Mouse (Mus musculus) lung, embryonic 16.5 days (tissue): ENCODE measurements around the gene Ly6c2. TPM values are rescaled to one million over a fixed set of nuclear protein-coding genes. Genes with fewer than 3 reads are reported as not detected.
"Not testable (repeated sequence)": the region's sequence is repeated elsewhere in the genome, so short reads cannot be mapped to it uniquely, and the experiment has no call there.

Experiments used
- ATAC-seq: fragments of 200-750 bp; cut with Nextera tagmentation; 2 replicates; pipeline ENCODE4 v1.8.0; 2017; ENCODE audit warnings: low read depth, mild to moderate bottlenecking, moderate library complexity
- H3K27ac ChIP-seq: fragments of 300-500 bp; sonication (generic); 2 replicates; pipeline ENCODE4 v1.5.1; 2014; ENCODE audit warnings: mild to moderate bottlenecking, control low read depth, low read length
- H3K27me3 ChIP-seq: fragments of 300-500 bp; sonication (generic); 2 replicates; pipeline ENCODE4 v1.6.1; 2014; ENCODE audit warnings: low read depth, low read length, mixed read lengths; ENCODE audit not compliant: control insufficient read depth, insufficient read depth
- H3K36me3 ChIP-seq: fragments of 300-500 bp; sonication (generic); 2 replicates; pipeline ENCODE4 v1.6.1; 2014; ENCODE audit warnings: low read length; ENCODE audit not compliant: control insufficient read depth, insufficient read depth
- H3K4me1 ChIP-seq: fragments of 300-500 bp; sonication (generic); replicated peaks from 2 replicates; pipeline ENCODE4 v1.6.1; 2014; ENCODE audit warnings: low read length, mixed read lengths; ENCODE audit not compliant: control insufficient read depth, insufficient read depth
- H3K4me2 ChIP-seq: fragments of 300-500 bp; sonication (generic); 2 replicates; pipeline ENCODE4 v1.6.1; 2014; ENCODE audit warnings: low read depth, low read length, control low read depth
- H3K4me3 ChIP-seq: fragments of 300-500 bp; sonication (generic); 2 replicates; pipeline ENCODE4 v1.5.1; 2014; ENCODE audit warnings: mild to moderate bottlenecking, low read length, control low read depth
- H3K9ac ChIP-seq: fragments of 300-500 bp; sonication (generic); 2 replicates; pipeline ENCODE4 v1.6.1; 2014; ENCODE audit warnings: low read length, control low read depth
- H3K9me3 ChIP-seq: fragments of 300-500 bp; sonication (generic); 2 replicates; pipeline ENCODE4 v1.6.1; 2016; ENCODE audit warnings: low read length; ENCODE audit not compliant: control insufficient read depth
- WGBS: fragments of 180-500 bp; shearing (Covaris S2); extraction: QIAGEN DNeasy Blood & Tissue Kit; methylation state at CpG from one replicate; pipeline ENCODE4 v1.1.7; 2014; 5-methylcytosine and 5-hydroxymethylcytosine counted together
- polyA plus RNA-seq: library from polyadenylated mRNA; unstranded; fragments of >200 nt; fragmentation: Nextera tagmentation; extraction: Ambion mirVana; gene quantifications from 2 replicates; pipeline ENCODE4 v1.2.1, GENCODE M21; 2015

Ly6c2 gene
- 5.3 and 9.2 TPM in 2 replicates for polyA plus RNA-seq

- H3K27ac ChIP-seq, H3K4me1 ChIP-seq, H3K4me3 ChIP-seq, H3K36me3 ChIP-seq, H3K9me3 ChIP-seq, H3K4me2 ChIP-seq, H3K27me3 ChIP-seq, ATAC-seq, H3K9ac ChIP-seq: not testable (repeated sequence)
- WGBS = no CpG with 5 or more reads among the region's 1 CpGs
These were observed at the start of gene Ly6c2 for GRCm38 (mm10) chr15:75111861-75112630. Gene Ly6c2, minus strand, starts transcription at chr15:75111970.

DNA sequence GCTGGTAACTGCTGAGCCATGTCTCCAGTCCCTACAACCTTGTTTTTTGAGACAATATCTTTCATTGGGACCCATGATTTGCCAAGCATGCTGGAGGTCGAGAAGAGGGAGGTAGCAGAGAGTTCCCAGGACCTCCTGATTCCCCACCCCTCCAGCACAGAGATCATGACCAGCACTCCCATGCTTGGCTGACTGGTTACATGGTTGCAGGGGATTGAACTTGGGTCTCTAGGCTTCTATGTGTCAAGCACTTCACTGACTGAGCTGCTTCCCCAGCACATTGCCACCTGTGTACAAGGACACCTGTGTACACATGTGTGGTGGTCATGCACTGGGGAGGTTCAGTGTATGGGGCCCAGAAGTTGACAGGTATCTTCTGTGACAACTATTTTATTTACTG is 45.9 kb upstream of the Ly6c2 start:
- H3K9ac ChIP-seq = no peak overlapping the region
- H3K36me3 ChIP-seq = no peaks in the 10 kb centered on the region
- no peaks in the 10 kb centered on the region for H3K4me1 ChIP-seq
- no peak overlapping the region for H3K4me2 ChIP-seq
- H3K27me3 ChIP-seq = no peaks in the 10 kb centered on the region
- H3K4me3 ChIP-seq = no peak overlapping the region
- H3K27ac ChIP-seq = no peak overlapping the region
- 33% methylated on average over 1 of the region's 1 CpGs for WGBS
- H3K9me3 ChIP-seq = no peaks in the 10 kb centered on the region
- no peak for ATAC-seq

DNA sequence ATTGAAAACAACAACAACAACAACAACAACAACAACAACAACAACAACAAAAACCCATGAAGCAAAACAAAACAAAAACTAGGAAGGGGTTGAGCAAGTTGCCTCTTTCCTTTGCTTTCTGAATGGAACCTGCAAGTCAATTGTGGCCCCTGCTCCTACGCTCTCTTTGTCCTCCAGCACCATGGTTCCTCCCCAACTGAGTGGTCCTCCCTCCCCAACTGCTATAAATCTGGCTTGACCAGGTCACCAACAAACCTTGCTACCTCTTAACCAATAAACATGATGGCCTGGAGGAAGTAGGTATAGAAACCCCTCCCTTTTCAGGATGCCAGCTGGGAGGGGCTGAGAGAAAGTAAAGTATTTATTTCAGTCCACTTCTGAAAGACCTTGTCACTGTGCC is 43.2 kb upstream of the Ly6c2 start, which contains the start of gene Ly6g:
TSS of gene Ly6g (plus strand) at position 301 of the 400 bp plus-strand sequence.
- Histone ChIP-seq H3K4me3 (no peak within 1 kb of the TSS), H3K27me3 (no peaks in the 10 kb centered on the region), H3K4me2 (no peak within 1 kb of the TSS), H3K4me1 (no peaks in the 10 kb centered on the region), H3K9me3 (no peaks in the 10 kb centered on the region), H3K36me3 (no peaks in the 10 kb centered on the region), H3K27ac (no peak within 1 kb of the TSS), H3K9ac (no peak within 1 kb of the TSS)
- WGBS = 96% methylated on average over 1 of the region's 1 CpGs
- ATAC-seq = no peak

DNA sequence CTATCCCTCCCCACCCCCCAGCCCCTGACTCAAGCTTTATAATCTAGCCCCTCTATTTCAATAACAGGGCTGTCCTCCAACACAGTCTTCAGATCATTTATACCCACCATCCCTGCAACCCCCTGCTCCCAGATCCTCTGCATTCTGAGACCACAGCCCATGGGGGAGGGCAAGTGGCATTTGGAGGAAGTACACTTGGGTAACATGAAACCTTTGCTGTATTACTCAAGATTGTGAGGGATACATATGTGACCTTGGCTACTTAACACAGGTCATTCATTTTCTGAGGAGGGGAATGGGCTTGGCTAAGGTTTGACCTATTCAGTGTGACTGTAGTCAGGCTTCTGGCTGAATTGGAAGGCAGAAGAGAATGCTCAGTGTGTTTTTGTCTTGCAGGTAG is 41.3 kb upstream of the Ly6c2 start:
- Histone ChIP-seq H3K9ac (no peak overlapping the region), H3K4me1 (no peaks in the 10 kb centered on the region), H3K4me3 (no peak overlapping the region), H3K27ac (no peak overlapping the region), H3K4me2 (no peak overlapping the region), H3K36me3 (no peaks in the 10 kb centered on the region), H3K9me3 (no peaks in the 10 kb centered on the region), H3K27me3 (no peaks in the 10 kb centered on the region)
- no peak for ATAC-seq

- no peak for ATAC-seq
- H3K4me1 ChIP-seq = no peaks in the 10 kb centered on the region
- 60% methylated on average over 3 of the region's 3 CpGs for WGBS
- H3K4me2 ChIP-seq = no peak overlapping the region
- no peaks in the 10 kb centered on the region for H3K9me3 ChIP-seq
- no peak overlapping the region for H3K4me3 ChIP-seq
- H3K27ac ChIP-seq = no peak overlapping the region
- H3K27me3 ChIP-seq = no peaks in the 10 kb centered on the region
- no peak overlapping the region for H3K9ac ChIP-seq
- no peaks in the 10 kb centered on the region for H3K36me3 ChIP-seq
These were observed 32.0 kb upstream of the Ly6c2 start for GRCm38 (mm10) chr15:75143735-75144134.

GRCm38 (mm10) chr15:75141812-75142360 is 30.1 kb upstream of the Ly6c2 start:
- WGBS = 38% methylated on average over 6 of the region's 6 CpGs
- not testable (repeated sequence) for H3K36me3 ChIP-seq, H3K27me3 ChIP-seq

GRCm38 (mm10) chr15:75137739-75138138 is 26.0 kb upstream of the Ly6c2 start:
- not testable (repeated sequence) for ATAC-seq
- WGBS = 69% methylated on average over 3 of the region's 3 CpGs

More at GRCm38 (mm10) chr15:75141812-75142360, 30.1 kb upstream of the Ly6c2 start:
- not testable (repeated sequence) for H3K4me1 ChIP-seq, H3K27ac ChIP-seq, H3K9ac ChIP-seq, H3K4me3 ChIP-seq, H3K9me3 ChIP-seq, H3K4me2 ChIP-seq, ATAC-seq

GRCm38 (mm10) chr15:75135090-75135783 is 23.5 kb upstream of the Ly6c2 start:
- WGBS = 71% methylated on average over 1 of the region's 2 CpGs
- H3K36me3 ChIP-seq, H3K27me3 ChIP-seq: not testable (repeated sequence)

More at GRCm38 (mm10) chr15:75137739-75138138, 26.0 kb upstream of the Ly6c2 start:
- H3K4me2 ChIP-seq, H3K9ac ChIP-seq, H3K36me3 ChIP-seq, H3K27me3 ChIP-seq, H3K27ac ChIP-seq, H3K4me1 ChIP-seq, H3K4me3 ChIP-seq, H3K9me3 ChIP-seq: not testable (repeated sequence)

GRCm38 (mm10) chr15:75132346-75132745 is 20.6 kb upstream of the Ly6c2 start:
- H3K27ac ChIP-seq, ATAC-seq, H3K9ac ChIP-seq, H3K27me3 ChIP-seq, H3K4me3 ChIP-seq, H3K36me3 ChIP-seq, H3K9me3 ChIP-seq, H3K4me1 ChIP-seq, H3K4me2 ChIP-seq: not testable (repeated sequence)
- 91% methylated on average over 2 of the region's 2 CpGs for WGBS

More at GRCm38 (mm10) chr15:75135090-75135783, 23.5 kb upstream of the Ly6c2 start:
- not testable (repeated sequence) for ATAC-seq, H3K4me1 ChIP-seq, H3K9me3 ChIP-seq, H3K27ac ChIP-seq, H3K4me3 ChIP-seq, H3K9ac ChIP-seq, H3K4me2 ChIP-seq
